Mouse (Mus musculus): ENCODE data around the gene Ntm.

Gene Ntm

GRCm38 (mm10) chr9:29409216-29409907, 553.6 kb downstream of the Ntm start:
- DNase-seq (ENCODE audit: low spot score) = peak; percentile 23

- no peak for DNase-seq (ENCODE audit: low spot score)
These were observed 555.0 kb downstream of the Ntm start for GRCm38 (mm10) chr9:29407954-29408353.

DNA sequence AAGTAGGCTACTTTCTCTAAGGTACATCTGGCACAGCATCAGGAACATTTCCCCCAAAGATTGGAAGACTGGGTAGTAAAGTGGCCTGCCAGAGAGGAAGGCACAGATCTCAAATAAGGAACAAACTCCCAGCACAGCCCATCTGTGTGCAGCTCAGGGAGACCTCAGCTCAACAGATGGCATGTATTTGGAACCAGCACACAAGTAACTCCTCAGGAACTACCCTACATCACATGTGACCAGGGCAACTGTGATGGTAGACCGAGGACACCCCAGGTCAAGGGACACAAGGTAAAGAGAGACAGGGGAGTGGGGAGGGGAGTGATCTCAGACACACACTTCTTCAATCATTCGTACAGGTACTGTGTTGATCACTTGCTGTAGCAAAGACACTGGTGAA, 556.0 kb downstream of the Ntm start:
- no peak for DNase-seq (ENCODE audit: low spot score)

GRCm38 (mm10) chr9:29406046-29406445, 556.9 kb downstream of the Ntm start:
- no peak for DNase-seq (ENCODE audit: low spot score)

DNA sequence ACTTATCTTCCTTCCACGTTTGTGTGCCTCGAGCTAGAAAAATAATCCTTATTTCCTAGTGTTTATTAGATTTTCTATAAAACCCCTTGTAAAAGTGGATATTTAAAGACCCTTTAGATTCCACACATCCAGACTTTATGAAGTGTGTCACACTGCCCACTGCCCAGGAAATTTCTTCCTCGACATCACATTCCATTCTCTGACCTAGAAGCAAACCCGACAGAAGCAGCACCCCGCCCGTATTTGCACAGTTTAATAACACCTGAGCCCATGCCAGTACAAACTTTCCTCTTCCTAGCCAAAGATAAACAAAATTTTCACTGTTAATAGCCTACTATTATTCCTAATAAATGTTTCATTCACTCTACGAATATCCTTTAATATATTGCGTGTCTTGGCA, 562.8 kb downstream of the Ntm start:
- DNase-seq (ENCODE audit: low spot score) = no peak

DNA sequence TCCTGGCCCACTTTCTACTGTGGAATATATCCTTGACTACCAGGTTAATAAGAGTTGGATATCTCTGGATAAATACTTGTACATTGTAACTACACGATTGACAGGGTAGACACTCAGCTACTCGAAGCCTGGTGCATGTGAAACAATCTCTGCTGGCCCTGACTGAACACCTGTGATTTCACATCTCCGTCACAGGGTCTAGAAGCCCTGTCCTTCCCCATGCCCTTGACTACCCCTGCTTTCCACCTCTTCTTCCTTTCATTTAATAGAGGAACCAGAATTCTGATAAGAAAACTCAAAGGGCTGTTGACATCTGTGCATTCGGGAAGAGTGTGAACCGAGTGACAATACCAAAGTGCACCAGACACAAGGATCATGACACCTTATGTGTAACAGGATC, 566.8 kb downstream of the Ntm start:
- no peak for DNase-seq (ENCODE audit: low spot score)

DNA sequence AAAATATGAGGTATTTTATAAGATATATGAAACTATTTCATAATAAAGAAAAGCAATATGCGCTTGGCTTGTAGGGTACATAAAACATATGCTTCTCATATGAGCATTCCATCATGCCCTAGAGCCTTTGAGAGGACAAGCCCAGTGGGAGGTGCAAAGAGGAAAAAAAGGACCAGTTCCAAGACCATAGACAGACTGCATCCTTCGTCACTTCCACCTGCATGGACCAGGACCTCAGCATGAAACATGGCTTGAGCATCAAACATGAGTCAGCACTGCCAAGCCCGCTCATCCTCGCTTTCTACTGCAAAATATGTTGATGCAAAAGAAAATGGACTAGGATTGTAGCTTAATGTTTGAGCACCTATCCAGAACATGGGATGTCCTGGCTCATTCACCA, 569.8 kb downstream of the Ntm start:
- DNase-seq (ENCODE audit: low spot score) = no peak

GRCm38 (mm10) chr9:29390796-29391517, 572.0 kb downstream of the Ntm start:
- DNase-seq (ENCODE audit: low spot score) = no peak

DNA sequence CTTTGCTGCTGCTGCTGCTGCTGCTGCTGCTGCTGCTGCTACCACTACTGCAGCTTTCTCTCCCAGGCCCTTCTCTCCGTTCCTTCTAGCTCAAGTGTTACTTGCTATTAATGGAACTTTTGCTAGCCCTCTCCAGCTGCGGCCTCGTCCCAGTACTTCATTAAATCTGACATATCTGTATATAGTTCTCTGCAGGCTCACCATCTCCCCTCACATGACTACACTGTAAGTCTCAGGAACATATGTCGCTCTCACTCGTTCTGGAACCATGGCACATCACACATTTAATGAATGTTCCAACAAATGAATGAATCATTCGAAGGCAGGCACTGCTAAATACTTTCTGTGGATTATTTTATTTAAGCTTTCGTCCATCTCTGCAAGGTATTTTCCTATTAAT, 573.7 kb downstream of the Ntm start:
- no peak for DNase-seq (ENCODE audit: low spot score)

- no peak for DNase-seq (ENCODE audit: low spot score)
These were observed 575.8 kb downstream of the Ntm start for GRCm38 (mm10) chr9:29387136-29387535.

- no peak for DNase-seq (ENCODE audit: low spot score)
These were observed 585.6 kb downstream of the Ntm start for GRCm38 (mm10) chr9:29377172-29378002.

DNA sequence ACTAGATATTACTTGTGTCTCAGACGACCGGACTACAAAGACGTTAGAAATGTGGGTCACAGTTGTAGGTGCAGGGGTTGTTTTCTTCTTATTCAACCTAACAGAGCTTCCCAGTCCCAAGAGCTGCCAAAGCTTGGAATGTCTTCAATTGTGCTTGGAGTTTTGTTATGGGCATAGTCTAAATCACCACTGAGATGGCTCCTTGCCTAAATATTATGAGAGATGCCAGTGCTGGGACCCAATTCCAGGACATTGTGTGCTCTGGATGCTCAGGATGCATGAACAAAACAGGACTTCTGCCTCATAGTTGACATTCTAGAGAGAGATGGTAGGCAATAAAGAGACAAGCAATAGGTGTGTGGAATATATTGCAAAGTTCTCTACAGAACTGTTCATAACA, 591.6 kb downstream of the Ntm start:
- no peak for DNase-seq (ENCODE audit: low spot score)

DNA sequence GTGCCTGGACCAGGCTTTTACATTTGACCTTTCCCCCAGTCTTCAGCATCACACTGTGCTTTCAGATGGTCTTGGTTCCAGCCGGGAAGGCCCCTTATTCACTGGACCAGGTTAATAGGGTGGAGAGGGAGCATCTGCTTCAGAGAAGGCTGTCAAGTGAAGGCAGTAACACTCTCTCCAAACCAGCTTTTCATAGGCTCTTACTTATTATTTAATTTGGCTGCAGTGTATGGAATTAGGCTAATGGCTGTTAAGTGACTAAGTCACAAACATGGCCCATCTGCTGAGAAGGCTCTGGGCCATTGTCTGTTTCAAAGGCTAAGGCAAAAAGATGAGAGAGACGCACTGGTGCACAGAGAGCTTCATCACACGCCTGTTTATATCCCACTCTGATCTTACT, 593.3 kb downstream of the Ntm start:
- DNase-seq (ENCODE audit: low spot score) = no peak

DNA sequence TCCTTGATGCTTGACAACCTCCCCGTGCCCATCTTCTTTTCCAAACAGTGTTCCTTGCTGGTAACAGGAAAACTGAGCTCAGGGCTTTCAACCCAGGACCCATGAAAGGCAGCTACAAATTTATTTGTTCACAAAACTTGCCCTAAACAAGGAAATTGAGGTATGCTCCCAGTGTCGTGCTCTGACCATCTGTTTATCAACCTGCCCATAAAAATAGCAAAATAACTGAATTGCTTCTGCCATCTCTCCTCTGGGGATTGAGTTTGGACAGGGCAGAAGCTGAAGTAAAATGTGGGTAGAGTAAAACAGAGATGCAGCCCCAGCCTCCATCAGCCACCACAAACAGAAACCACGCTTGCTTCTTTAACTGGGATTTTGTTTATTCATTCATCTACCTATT, 594.6 kb downstream of the Ntm start:
- no peak for DNase-seq (ENCODE audit: low spot score)

DNA sequence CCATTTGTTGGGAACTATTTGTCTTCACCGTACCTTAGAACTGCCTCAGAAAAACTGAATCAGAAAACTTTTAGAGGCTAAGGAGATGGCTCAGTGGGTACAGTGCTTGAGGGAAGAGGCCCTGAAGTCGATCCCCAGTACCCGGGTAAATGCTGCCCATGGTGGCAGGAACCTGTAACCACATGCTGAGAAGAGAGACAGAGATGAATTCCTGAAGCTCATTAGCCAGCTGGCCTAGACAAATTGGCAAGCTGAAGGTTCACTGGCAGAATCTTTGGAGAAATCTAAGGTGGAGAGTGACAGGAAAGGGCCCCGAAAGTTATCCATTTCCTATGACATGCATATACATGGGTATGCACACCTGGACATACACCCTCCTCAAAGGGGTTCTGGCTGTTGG, 605.1 kb downstream of the Ntm start:
- no peak for DNase-seq (ENCODE audit: low spot score)

GRCm38 (mm10) chr9:29342303-29342702, 620.6 kb downstream of the Ntm start:
- DNase-seq (ENCODE audit: low spot score) = no peak

- DNase-seq (ENCODE audit: low spot score) = no peak
These were observed 621.6 kb downstream of the Ntm start for GRCm38 (mm10) chr9:29341292-29341691.

GRCm38 (mm10) chr9:29335671-29336070, 627.3 kb downstream of the Ntm start:
- DNase-seq (ENCODE audit: low spot score) = no peak

GRCm38 (mm10) chr9:29332296-29333090, 630.4 kb downstream of the Ntm start:
- DNase-seq (ENCODE audit: low spot score) = peak; percentile 48

DNA sequence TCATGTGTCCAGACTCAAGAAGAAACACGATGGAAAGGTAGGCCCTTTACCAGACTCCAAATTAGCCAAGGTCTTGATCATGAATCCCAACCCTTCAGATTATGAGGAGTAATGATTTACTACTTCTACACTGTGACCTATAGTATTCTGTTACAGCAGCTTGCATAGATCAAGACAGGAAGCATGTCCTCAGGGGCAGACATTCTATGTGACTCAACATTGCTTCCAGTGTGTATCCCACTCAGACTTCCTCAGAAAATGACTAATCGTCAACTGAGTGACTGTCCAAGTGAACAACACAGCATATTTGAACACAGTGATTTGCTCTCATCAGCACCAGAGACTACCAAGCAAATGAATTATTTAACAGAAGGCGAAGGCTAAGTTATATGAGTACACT, 632.5 kb downstream of the Ntm start:
- no peak for DNase-seq (ENCODE audit: low spot score)

- no peak for DNase-seq (ENCODE audit: low spot score)
These were observed 636.7 kb downstream of the Ntm start for GRCm38 (mm10) chr9:29326283-29326682.

DNA sequence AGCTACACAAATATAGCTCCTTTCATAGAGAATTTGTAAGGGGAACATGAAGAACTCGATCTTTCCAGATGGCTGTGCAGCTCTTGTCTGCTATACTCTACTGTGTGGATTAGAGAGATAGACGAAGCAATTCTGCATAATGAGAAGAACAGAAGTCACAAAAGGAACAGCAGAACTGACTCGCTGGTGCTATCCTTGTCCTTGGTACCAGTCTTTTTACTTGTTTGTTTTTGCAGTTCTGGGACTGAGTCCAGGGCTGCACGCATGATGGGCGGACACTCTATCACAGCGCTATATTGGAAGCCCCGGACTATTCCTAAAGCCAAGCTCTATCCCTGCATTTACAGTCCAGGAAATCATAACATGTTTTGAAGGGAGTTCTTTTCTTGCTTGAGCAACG, 637.8 kb downstream of the Ntm start:
- DNase-seq (ENCODE audit: low spot score) = no peak

All from lung, postnatal 25 days (tissue).